Mouse (Mus musculus): ENCODE data around the gene Il1f10. TPM values are rescaled to one million over a fixed set of nuclear protein-coding genes. Genes with fewer than 3 reads are reported as not detected.

Il1f10 gene
- not detected in 3 replicates for total RNA-seq (2017)

DNA sequence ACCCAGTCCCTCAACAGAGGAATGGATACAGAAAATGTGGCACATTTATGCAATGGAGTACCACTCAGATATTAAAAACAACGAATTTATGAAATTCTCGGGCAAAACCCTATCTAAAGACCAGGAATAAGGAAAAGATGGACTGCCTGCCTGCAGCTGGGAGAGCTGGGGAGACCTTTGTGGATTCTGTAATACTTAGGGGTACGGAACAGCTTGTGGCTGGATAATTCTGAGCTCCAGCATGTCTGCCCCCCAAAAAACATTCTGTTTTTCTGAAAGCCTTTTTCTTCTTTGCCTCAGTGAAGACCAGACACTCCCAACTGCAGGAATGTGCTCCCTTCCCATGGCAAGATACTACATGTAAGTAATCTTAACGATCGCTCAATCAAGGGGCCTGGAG lies at the start of gene Il1f10:
Gene Il1f10, plus strand, starts transcription at position 301 of the 400 bp plus-strand sequence.
- ATAC-seq (replicated peaks; ENCODE audit: insufficient number of reproducible peaks, low FRiP score, low TSS enrichment, poor library complexity, severe bottlenecking): no peak

DNA sequence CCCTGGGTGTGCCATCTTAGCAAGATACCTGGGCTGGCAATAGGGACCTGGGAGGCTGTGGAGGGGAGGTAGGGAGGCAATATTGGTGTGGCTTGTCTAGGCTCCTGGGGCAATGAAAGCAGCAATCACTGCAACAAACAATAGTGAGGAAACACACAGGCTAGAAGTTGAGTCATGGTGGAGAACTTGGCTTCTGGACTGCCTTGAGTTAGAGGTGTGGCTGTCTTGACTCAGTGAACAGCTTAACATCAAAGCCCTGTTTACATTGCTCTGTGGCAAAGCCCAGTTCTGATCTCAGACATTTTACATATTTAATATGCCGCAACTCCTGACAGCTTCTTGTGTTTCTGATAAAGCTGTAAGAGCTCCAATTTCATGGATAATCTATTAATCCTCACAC lies 23.5 kb upstream of the Il1f10 start:
- no peak for ATAC-seq (replicated peaks; ENCODE audit: insufficient number of reproducible peaks, low FRiP score, low TSS enrichment, poor library complexity, severe bottlenecking)

DNA sequence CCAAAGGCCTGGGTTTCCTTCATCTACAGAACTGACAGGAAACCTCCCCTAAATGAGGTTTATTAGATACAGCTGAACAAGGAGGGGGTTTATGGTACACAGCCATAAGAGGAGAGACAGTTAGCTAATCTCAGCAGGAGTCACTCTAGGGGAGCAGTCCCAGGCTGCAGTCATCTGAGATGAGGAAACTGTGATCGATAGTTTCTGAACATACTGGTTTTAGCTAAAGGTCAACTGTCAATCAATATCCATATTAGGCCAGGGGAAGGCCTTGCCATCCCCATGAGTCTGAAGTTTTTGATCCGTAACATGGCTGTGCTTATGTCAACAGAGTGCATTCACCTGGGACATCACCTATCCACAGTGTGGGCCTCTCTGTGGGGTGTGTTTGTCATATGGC lies 17.4 kb upstream of the Il1f10 start:
- no peak for ATAC-seq (replicated peaks; ENCODE audit: insufficient number of reproducible peaks, low FRiP score, low TSS enrichment, poor library complexity, severe bottlenecking)

GRCm38 (mm10) chr2:24275146-24275545 lies 15.8 kb upstream of the Il1f10 start:
- no peak for ATAC-seq (replicated peaks; ENCODE audit: insufficient number of reproducible peaks, low FRiP score, low TSS enrichment, poor library complexity, severe bottlenecking)

GRCm38 (mm10) chr2:24276654-24277053 lies 14.3 kb upstream of the Il1f10 start, which contains the start of gene Il1f5:
Gene Il1f5 (plus strand): TSS chr2:24276954.
- no peak for ATAC-seq (replicated peaks; ENCODE audit: insufficient number of reproducible peaks, low FRiP score, low TSS enrichment, poor library complexity, severe bottlenecking)

GRCm38 (mm10) chr2:24294616-24295015 lies 3.6 kb downstream of the Il1f10 start:
- ATAC-seq (replicated peaks; ENCODE audit: insufficient number of reproducible peaks, low FRiP score, low TSS enrichment, poor library complexity, severe bottlenecking): no peak

DNA sequence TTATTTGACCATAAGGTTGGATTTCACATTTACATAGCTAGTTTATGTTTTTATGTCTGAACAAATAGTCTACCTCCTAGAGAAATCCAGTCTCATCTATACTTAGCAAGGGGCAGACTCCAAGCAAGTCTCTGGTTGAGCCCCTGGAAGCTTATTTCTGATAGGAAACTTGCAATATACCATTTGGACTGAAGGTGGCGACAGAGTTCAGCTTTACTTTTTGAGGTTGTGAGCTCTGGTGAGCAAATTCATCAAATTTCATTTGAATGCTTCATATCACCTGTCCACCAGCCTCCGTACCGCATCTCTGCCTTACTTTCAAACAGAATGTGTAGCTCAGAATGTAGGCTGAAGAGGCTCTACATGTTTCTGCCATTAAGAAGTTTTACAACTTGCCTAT lies 5.8 kb downstream of the Il1f10 start:
- ATAC-seq (replicated peaks; ENCODE audit: insufficient number of reproducible peaks, low FRiP score, low TSS enrichment, poor library complexity, severe bottlenecking): peak; percentile 66; the same call in 1 of the 2 replicates

DNA sequence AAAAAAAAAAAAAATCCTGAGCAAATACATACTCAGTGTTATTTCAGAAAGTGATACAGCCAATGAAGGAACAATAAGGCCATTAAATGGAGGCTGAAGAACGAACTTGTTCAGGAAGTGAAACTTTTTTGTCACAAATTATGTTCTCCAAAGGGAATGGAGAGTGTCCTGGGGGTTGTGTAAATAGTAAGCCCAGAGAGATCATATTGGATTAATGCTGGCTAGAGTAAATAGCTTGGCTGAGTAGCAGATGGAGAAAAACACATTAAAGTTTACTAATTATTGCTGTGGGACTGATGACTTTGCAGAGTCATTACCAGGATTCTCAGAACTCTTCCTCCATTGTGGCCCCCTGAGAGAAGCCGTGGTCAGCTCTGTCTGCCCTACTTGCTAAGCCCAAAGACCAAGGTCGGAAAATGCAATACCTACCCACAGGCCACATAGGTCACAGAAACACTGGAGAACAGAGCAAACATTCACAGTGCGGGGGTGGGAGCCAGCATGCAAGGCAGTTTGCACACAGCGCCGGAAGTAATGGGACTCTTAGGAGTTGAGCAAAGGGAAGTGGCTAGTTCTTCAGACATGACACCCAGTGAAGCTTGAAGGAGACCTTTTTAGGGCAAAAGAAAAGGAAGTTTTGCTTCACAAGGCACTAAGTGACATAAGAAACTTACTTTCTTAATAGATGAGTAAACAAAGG lies 20.5 kb downstream of the Il1f10 start:
- ATAC-seq (replicated peaks; ENCODE audit: insufficient number of reproducible peaks, low FRiP score, low TSS enrichment, poor library complexity, severe bottlenecking): peak; percentile 81

DNA sequence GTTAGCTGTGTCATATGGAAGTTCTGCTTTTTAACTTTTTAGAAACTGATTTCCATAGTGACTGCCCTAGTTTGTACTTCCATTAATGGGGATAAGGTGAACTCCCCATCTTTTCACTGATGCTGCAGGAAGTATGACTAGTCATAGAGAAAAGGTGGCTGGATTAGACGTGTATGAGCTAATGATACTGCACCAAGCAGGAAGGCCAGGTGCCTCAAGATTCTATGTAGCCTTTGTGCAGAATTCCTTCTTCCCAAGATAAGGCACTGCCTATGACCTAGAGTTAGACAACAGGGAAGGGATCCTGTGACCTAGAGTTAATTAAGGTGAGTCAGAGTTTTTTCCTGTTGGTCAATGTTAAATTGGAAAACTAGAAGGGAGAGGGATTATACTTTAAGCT lies 25.9 kb downstream of the Il1f10 start:
- ATAC-seq (replicated peaks; ENCODE audit: insufficient number of reproducible peaks, low FRiP score, low TSS enrichment, poor library complexity, severe bottlenecking): no peak; the same call in 1 of the 2 replicates

- no peak for ATAC-seq (replicated peaks; ENCODE audit: insufficient number of reproducible peaks, low FRiP score, low TSS enrichment, poor library complexity, severe bottlenecking)
These were observed 27.1 kb downstream of the Il1f10 start for GRCm38 (mm10) chr2:24317919-24318598.

GRCm38 (mm10) chr2:24335333-24335732 lies 44.3 kb downstream of the Il1f10 start:
- ATAC-seq (replicated peaks; ENCODE audit: insufficient number of reproducible peaks, low FRiP score, low TSS enrichment, poor library complexity, severe bottlenecking): no peak

DNA sequence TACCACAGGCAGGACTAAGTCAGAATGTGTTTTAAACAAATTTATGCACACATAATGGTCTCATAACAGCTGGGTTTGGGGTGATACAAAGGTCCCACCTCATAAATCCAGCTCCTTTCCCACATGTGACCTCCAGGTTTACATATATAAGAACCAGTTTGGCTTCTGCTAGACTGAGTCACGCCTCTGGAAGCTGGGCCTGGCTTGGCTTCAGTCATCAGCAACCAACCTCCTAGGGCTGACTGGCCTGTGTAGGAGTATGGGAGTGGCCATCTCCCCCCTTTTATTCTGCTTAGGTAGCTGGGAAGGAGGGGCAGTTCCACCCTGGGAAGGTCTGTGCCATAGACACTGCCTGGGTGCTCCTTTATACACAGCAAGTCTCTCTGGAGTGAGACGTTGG lies 45.5 kb downstream of the Il1f10 start, which contains the start of gene Il1rn:
Gene Il1rn, plus strand, starts transcription at position 309 of the 400 bp plus-strand sequence.
- no peak for ATAC-seq (replicated peaks; ENCODE audit: insufficient number of reproducible peaks, low FRiP score, low TSS enrichment, poor library complexity, severe bottlenecking)

DNA sequence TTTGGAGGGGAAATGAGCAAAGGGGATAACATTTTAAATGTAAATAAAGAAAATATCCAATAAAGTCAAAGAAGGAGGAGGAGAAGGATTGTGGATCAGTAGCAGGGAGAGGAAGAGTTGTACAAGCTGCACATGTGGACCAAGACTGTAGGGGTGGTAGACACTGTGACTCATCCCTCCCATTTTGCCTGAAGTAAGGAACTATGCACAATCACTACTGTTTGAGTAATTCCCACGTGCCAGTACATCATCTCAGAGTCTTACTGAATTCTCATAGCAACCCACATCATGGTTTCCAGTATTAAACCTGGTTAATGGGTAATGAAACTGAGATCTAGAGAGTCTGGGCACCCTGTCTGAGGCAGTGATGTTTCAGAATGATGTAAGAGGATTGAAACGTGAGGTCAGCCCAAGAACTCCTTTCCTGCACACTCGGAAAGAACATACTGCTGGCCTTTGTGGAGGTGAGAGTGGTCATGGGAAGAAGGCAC lies 50.4 kb downstream of the Il1f10 start:
- ATAC-seq (replicated peaks; ENCODE audit: insufficient number of reproducible peaks, low FRiP score, low TSS enrichment, poor library complexity, severe bottlenecking): no peak

Other genes with a start within 250 kb of the Il1f10 start
- gene Hnmt, start 241.8 kb upstream of the Il1f10 start, total RNA-seq (2017): 16.4 to 33.7 TPM (median 26.7 TPM) in 3 replicates
- gene Tbpl2, start 194.6 kb upstream of the Il1f10 start, total RNA-seq (2017): not detected in 3 replicates
- not detected in 3 replicates for gene Il1f8, start 138.0 kb upstream of the Il1f10 start, total RNA-seq (2017)
- gene Il1f9, start 104.7 kb upstream of the Il1f10 start, total RNA-seq (2017): not detected in 3 replicates
- gene Il1f6, start 75.8 kb upstream of the Il1f10 start, total RNA-seq (2017): not detected in 3 replicates
- gene Il1f5, start 14.2 kb upstream of the Il1f10 start, total RNA-seq (2017): not detected in 3 replicates
- 5.8 to 12.4 TPM (median 8.9 TPM) in 3 replicates for gene Il1rn, start 45.7 kb downstream of the Il1f10 start, total RNA-seq (2017)
- gene Psd4, start 76.4 kb downstream of the Il1f10 start, total RNA-seq (2017): 70.8 to 164 TPM (median 139 TPM) in 3 replicates
- gene Pax8, start 184.4 kb downstream of the Il1f10 start, total RNA-seq (2017): not detected in 3 replicates

Data from monocyte, adult 5-6 weeks (primary cell).